Mouse (Mus musculus) hindbrain, embryonic 14.5 days (tissue): ENCODE data around the gene Zfp786. TPM values are rescaled to one million over a fixed set of nuclear protein-coding genes. Genes with fewer than 3 reads are reported as not detected.
"Not testable (repeated sequence)": the region's sequence is repeated elsewhere in the genome, so short reads cannot be mapped to it uniquely, and the experiment has no call there.

Experiments
- ATAC-seq: fragments of 200-750 bp; cut with Nextera tagmentation; 2 replicates; pipeline ENCODE4 v1.8.0; 2017; ENCODE audit warnings: moderate number of reproducible peaks, mild to moderate bottlenecking, moderate TSS enrichment, moderate library complexity; ENCODE audit not compliant: low FRiP score
- DNase-seq: peaks from one replicate; pipeline ENCODE4 v3.0.0-alpha.2; 2015; ENCODE audit warnings: low spot score
- H3K27ac ChIP-seq: fragments of 300-500 bp; sonication (generic); 2 replicates; pipeline ENCODE4 v1.5.1; 2014; ENCODE audit warnings: mild to moderate bottlenecking, moderate library complexity
- H3K27me3 ChIP-seq: fragments of 300-500 bp; sonication (generic); 2 replicates; pipeline ENCODE4 v1.6.1; 2014; ENCODE audit warnings: mild to moderate bottlenecking, low read length, mixed read lengths; ENCODE audit not compliant: control insufficient read depth, insufficient read depth
- H3K36me3 ChIP-seq: fragments of 300-500 bp; sonication (generic); replicated peaks from 2 replicates; pipeline ENCODE4 v1.6.1; 2014; ENCODE audit not compliant: control insufficient read depth, insufficient read depth
- H3K4me1 ChIP-seq: fragments of 300-500 bp; sonication (generic); replicated peaks from 2 replicates; pipeline ENCODE4 v1.6.1; 2014; ENCODE audit warnings: antibody characterized with exemption, low read length, mixed read lengths; ENCODE audit not compliant: control insufficient read depth, insufficient read depth
- H3K4me2 ChIP-seq: fragments of 300-500 bp; sonication (generic); replicated peaks from 2 replicates; pipeline ENCODE4 v1.6.1; 2014; ENCODE audit warnings: mild to moderate bottlenecking, moderate library complexity
- H3K4me3 ChIP-seq: fragments of 300-500 bp; sonication (generic); replicated peaks from 2 replicates; pipeline ENCODE4 v1.5.1; 2014; ENCODE audit warnings: mild to moderate bottlenecking, low read length
- H3K9ac ChIP-seq: fragments of 300-500 bp; sonication (generic); 2 replicates; pipeline ENCODE4 v1.6.1; 2014
- H3K9me3 ChIP-seq: fragments of 300-500 bp; sonication (generic); 2 replicates; pipeline ENCODE4 v1.6.1; 2016; ENCODE audit warnings: low read length; ENCODE audit not compliant: control insufficient read depth
- WGBS: fragments of 180-500 bp; shearing (Covaris S2); extraction: QIAGEN DNeasy Blood & Tissue Kit; methylation state at CpG from one replicate; pipeline ENCODE4 v1.1.7; 2014; 5-methylcytosine and 5-hydroxymethylcytosine counted together
- polyA plus RNA-seq: library from polyadenylated mRNA; unstranded; fragments of >200 nt; fragmentation: Nextera tagmentation; extraction: Ambion mirVana; gene quantifications from 2 replicates; pipeline ENCODE4 v1.2.1, GENCODE M21; 2014

The Zfp786 gene
- polyA plus RNA-seq, 1 experiment from 2014 or later: 13.7 TPM

DNA sequence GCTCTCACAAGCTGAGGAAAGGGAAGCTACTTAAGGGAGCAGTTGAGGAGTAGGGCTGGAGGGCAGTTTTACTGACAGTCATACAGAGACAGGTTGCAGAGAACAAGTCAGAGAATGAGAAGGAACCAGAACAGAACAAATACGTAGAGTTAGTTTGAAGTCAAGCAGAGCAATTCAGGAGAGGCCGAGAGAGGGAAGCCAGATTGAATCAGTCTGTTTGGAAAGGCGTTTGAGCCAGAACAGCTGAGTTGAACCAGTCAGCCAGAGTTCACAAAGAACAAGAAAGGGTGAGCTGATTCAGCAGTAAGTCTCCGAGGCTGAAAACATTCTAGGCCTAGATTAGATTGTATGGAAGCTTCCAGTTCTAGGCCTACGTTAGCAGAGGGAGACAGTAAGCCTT, 37.4 kb downstream of the Zfp786 start:
- Histone ChIP-seq H3K27ac (no peak overlapping the region), H3K4me3 (no peak overlapping the region), H3K9ac (no peak overlapping the region), H3K4me2 (no peak overlapping the region), H3K27me3 (no peaks in the 10 kb centered on the region), H3K4me1 (peaks cover 6% of the 10 kb centered on the region), H3K9me3 (no peaks in the 10 kb centered on the region), H3K36me3 (peaks cover 39% of the 10 kb centered on the region)
- ATAC-seq (no peak), DNase-seq (no peak)
- 86% methylated on average over 5 of the region's 5 CpGs for WGBS

DNA sequence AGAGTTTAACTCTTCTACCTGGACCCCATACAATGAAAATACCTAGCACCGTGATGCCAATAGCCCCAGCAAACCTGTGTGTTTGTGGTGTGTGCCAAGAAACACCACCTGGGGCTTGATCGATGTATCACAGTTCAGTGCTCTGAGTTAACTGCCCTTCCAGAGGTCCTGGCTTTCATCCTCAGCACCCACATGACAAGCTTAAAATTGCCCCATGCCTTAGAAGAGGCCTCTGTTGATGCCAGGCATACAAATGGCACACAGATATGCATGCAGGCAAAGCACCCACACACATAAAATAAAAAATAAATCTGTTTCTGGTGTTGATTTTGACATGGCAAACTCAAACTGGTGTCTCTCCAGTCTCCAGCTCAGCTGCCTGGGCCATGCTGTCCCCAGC, 38.1 kb downstream of the Zfp786 start:
- Histone ChIP-seq H3K27me3 (no peaks in the 10 kb centered on the region), H3K36me3 (peaks cover 31% of the 10 kb centered on the region), H3K4me3 (no peak overlapping the region), H3K4me1 (peaks cover 6% of the 10 kb centered on the region), H3K9ac (no peak overlapping the region), H3K4me2 (no peak overlapping the region), H3K27ac (no peak overlapping the region), H3K9me3 (no peaks in the 10 kb centered on the region)
- ATAC-seq (no peak), DNase-seq (no peak)
- 91% methylated on average over 2 of the region's 2 CpGs for WGBS

DNA sequence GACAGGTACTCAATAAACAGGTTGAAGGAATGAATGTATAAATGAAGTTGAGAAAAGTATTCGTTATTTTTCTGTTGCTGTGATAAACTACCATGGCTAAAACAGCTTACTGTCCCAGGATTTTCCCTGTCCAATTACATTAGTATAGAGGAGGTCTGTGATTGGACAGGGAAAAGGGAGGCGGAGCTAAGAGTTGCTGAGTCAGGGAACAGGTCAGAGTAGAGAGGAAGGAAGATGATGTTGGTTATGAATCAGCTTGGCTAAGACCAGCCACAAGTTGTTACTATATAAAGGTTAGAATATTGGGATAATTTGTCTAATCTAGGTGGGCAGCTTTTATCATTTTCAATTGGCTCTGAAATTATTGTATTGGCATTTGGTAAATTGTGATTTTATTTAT, 39.9 kb downstream of the Zfp786 start:
- Histone ChIP-seq H3K4me3 (no peak overlapping the region), H3K4me2 (no peak overlapping the region), H3K27me3 (no peaks in the 10 kb centered on the region), H3K9ac (no peak overlapping the region), H3K36me3 (peaks cover 15% of the 10 kb centered on the region), H3K27ac (no peak overlapping the region), H3K4me1 (peaks cover 6% of the 10 kb centered on the region), H3K9me3 (no peaks in the 10 kb centered on the region)
- 51% methylated on average over 2 of the region's 2 CpGs for WGBS
- ATAC-seq (no peak), DNase-seq (no peak)

DNA sequence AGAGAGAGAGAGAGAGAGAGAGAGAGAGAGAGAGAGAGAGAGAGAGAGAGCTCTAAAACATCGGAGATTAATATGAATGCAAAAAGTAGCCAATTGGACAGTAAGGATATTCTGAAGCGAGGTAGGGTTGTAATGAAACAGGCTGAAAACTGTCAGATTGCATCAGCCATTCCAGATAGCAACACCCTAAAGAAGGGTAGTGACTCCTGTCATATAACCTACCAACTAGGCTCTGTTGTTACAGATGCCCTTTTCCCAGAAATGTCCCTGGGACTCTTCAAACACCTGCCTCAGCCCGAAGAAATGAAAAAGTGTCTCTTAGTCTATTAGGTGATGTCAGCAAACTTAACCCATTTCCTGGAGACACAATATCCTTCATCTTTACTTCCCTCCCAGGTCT, 41.8 kb downstream of the Zfp786 start:
- H3K4me3 ChIP-seq: peak overlapping the region; percentile 38
- H3K27ac ChIP-seq: peak overlapping the region; percentile 93
- H3K36me3 ChIP-seq: no peaks in the 10 kb centered on the region
- no peak for ATAC-seq
- WGBS: 19% methylated on average over 3 of the region's 3 CpGs
- H3K9me3 ChIP-seq: no peaks in the 10 kb centered on the region
- H3K9ac ChIP-seq: peak overlapping the region; percentile 66
- no peaks in the 10 kb centered on the region for H3K27me3 ChIP-seq
- H3K4me1 ChIP-seq: peaks cover 6% of the 10 kb centered on the region
- DNase-seq: peak; percentile 40
- peak overlapping the region; percentile 52 for H3K4me2 ChIP-seq

DNA sequence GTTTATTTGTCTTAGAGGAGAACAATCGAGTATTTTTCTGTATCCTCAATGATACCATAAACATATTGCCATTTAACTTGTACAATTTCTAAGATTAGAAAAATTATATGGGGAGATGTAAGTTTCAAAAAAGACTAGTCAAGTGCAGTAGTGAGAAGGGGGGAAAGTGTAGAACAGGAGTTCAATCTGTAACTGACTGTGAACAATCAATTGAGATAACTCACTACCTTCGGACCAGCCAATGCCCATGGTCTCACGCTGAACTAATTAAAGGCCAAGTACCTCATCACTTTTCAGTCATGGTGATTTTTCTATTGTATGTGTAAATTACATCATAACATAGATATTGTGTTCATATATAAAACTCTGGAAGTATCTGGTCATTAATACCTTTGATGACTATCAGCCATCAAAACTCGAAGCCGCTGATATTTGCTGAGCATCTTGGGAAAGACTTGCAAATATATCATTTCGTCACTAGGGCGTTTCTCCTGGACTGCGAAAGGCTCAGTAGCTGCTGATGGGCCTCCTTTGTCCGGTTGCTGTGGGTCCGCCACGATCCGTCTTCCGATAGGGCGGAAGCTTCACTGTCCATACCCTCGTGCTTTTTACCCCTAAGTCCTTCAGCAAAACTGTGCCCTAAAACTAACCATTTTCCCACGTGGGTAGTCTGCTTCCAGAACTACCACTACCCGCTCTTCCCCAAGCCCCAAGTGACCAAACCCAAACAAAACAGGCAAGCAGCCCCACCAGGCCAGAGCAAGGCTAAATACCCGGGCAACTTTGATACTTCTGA, 42.5 kb downstream of the Zfp786 start:
- Histone ChIP-seq H3K4me2 (peak overlapping the region; percentile 52), H3K27me3 (no peaks in the 10 kb centered on the region), H3K4me3 (peak overlapping the region; percentile 38), H3K9ac (peak overlapping the region; percentile 66), H3K27ac (peak overlapping the region; percentile 93), H3K9me3 (no peaks in the 10 kb centered on the region), H3K36me3 (no peaks in the 10 kb centered on the region), H3K4me1 (peaks cover 6% of the 10 kb centered on the region)
- ATAC-seq (peak; percentile 92), DNase-seq (peak; percentile 91)
- WGBS: under 1% methylated on average over 18 of the region's 18 CpGs

DNA sequence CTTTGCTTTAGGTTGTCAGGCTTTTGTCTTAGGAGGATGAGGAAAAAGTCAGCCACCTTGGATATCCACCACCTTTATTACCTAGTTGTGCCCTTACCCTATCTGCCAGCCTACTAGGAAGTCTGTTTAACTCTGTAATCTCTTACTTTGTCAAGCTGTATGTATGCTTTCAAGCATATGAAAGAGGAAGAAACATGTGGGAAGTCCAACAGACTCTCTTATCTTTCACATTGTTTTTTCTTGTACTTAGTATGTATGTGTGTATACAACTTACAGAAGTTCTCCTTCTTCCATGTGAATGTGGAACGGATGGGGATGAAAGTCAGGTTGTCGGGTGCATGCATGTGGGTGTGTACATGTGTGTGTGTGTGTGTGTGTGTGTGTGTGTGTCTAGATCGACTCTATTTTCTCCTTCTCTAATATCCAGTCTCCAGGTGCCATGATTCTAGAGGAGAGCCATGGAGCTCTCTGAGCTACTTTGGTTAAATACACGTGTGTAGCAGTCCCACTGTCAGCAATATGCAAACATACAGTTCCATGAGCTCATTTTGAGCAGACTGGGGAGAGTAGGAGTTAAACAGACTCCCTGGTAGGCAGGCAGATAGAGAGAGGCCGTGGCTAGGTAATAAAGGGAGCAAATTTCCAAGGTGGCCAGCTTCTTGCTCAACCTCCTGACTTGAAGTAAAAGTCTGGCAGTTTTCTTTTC, 45.8 kb downstream of the Zfp786 start:
- Histone ChIP-seq H3K4me3 (no peak overlapping the region), H3K27me3 (no peaks in the 10 kb centered on the region), H3K4me1 (peaks cover 14% of the 10 kb centered on the region), H3K36me3 (no peaks in the 10 kb centered on the region), H3K9ac (no peak overlapping the region), H3K9me3 (no peaks in the 10 kb centered on the region), H3K27ac (no peak overlapping the region), H3K4me2 (no peak overlapping the region)
- WGBS: 81% methylated on average over 5 of the region's 5 CpGs
- no peak for DNase-seq
- no peak for ATAC-seq

DNA sequence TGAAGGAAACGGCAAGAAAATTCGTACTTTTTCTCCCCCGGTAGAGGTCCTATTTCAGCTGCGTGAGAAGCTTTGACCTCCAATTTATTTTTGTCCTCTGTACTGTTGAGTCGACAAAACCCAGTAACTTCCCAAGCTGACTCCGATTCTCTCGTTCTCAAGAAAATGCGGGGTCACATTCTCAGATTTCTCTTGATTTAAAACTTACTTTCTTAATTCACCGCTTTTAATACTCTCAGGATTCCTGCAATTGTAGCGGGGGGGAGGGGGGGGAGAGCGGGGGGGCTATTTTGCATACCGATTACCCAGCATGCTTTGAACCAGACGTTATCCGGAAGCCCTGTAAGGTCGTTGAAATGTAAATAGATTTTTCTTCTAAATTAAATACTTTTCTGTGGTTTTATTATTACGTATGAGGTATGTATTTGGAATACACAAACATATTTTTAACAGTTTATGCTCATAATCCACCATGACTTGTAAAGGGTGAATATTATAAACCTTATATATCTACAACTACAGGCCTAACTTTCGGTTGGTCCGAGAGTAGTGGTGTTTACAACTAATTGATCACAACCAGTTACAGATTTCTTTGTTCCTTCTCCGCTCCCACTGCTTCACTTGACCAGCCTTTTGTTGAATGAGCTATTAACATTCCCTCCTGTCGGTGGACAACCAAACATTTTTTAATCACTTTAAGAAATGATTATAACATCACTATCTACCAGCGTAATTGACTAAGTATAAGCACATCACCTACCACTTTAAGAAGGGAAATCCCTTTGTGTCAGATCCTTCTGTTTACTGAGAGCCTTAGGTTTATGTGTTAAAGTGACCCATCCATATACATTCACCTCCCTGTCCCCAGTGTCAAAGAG, 49.3 kb downstream of the Zfp786 start:
- DNase-seq: peak; percentile 86
- peak overlapping the region; percentile 37 for H3K4me3 ChIP-seq
- H3K9me3 ChIP-seq: no peaks in the 10 kb centered on the region
- peak; percentile 69 for ATAC-seq
- H3K27me3 ChIP-seq: no peaks in the 10 kb centered on the region
- peaks cover 7% of the 10 kb centered on the region for H3K4me1 ChIP-seq
- H3K27ac ChIP-seq: peak overlapping the region; percentile 85
- peak overlapping the region; percentile 65 for H3K9ac ChIP-seq
- peak overlapping the region; percentile 51 for H3K4me2 ChIP-seq
- under 1% methylated on average over 21 of the region's 21 CpGs for WGBS
- no peaks in the 10 kb centered on the region for H3K36me3 ChIP-seq

DNA sequence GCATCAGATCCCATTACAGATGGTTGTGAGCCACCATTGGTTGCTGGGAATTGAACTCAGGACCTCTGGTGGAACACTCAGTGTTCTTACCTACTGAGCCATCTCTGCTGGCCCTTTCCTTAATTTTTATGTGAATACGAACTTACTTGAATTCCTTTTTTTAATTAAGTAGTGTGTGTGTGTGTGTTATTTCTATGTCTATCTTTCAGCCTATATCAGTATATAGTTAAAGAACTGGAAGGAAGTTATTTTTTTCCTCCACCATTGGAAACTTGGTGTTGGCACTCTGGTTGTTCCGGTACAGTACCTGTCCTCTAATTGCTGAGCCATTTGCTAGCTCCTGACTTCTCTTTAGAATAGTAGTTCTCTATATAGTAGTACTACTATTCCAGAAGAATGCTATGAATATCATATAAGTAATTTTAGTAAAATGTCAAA, 50.1 kb downstream of the Zfp786 start:
- ATAC-seq (no peak), DNase-seq (no peak)
- no peak overlapping the region; the same call in 1 of the 2 replicates for H3K27ac ChIP-seq

DNA sequence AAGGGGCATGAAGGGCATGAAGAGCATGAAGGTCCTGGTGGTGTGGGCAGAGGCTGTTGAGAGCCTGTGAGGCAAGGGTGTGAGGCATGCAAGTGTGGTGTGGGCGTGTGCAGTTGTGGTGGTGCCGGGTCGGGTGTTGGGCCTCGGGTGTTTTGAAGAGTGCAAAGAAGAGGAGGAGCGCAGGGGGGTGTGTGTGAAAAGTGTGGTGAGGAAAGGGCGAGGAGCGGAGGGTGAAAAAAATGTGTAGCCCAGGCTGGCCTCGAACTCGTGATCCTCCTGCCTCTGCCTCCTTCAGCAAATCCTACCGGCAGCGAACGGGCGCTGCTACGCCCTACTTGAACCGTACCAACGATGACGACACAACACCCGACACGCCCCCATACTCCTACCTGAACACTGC, 58.9 kb downstream of the Zfp786 start:
- not testable (repeated sequence) for H3K27ac ChIP-seq, H3K27me3 ChIP-seq, H3K36me3 ChIP-seq, DNase-seq, H3K4me1 ChIP-seq, H3K9me3 ChIP-seq, ATAC-seq, H3K4me3 ChIP-seq, H3K9ac ChIP-seq
- 62% methylated on average over 7 of the region's 19 CpGs for WGBS
- peak overlapping the region; percentile 29; the same call in 1 of the 2 replicates for H3K4me2 ChIP-seq

More for the DNA sequence above, 50.1 kb downstream of the Zfp786 start:
- Histone ChIP-seq H3K9me3 (no peaks in the 10 kb centered on the region), H3K4me2 (peak overlapping the region; percentile 51), H3K27me3 (no peaks in the 10 kb centered on the region), H3K4me3 (peak overlapping the region; percentile 37), H3K9ac (peak overlapping the region; percentile 38), H3K4me1 (peaks cover 7% of the 10 kb centered on the region), H3K36me3 (no peaks in the 10 kb centered on the region)
- 19% methylated on average over 2 of the region's 2 CpGs for WGBS
